Mouse (Mus musculus): ENCODE measurements around the gene Cntnap1. TPM values are rescaled to one million over a fixed set of nuclear protein-coding genes. Genes with fewer than 3 reads are reported as not detected.

Gene Cntnap1
- polyA plus RNA-seq, 1 experiment from 2014 or later: 0.44 TPM

GRCm38 (mm10) chr11:101167963-101168300, 2.4 kb upstream of the Cntnap1 start:
- 46% methylated on average over 8 of the region's 8 CpGs for whole genome bisulfite sequencing
- Histone ChIP-seq H3K27ac (no peak overlapping the region), H3K9me3 (no peaks in the 10 kb centered on the region), H3K4me3 (no peak overlapping the region), H3K27me3 (ENCODE audit: insufficient read depth, poor library complexity, severe bottlenecking) (peaks cover 76% of the 10 kb centered on the region), H3K4me1 (peaks cover 73% of the 10 kb centered on the region), H3K36me3 (peaks cover 37% of the 10 kb centered on the region)
- no peak for DNase-seq (ENCODE audit: low spot score)

- Histone ChIP-seq H3K4me1 (peaks cover 73% of the 10 kb centered on the region), H3K36me3 (peaks cover 32% of the 10 kb centered on the region), H3K9me3 (no peaks in the 10 kb centered on the region), H3K27me3 (ENCODE audit: insufficient read depth, poor library complexity, severe bottlenecking) (peaks cover 76% of the 10 kb centered on the region), H3K4me3 (no peak overlapping the region; the same call in 1 of the 2 replicates), H3K27ac (no peak overlapping the region)
- DNase-seq (ENCODE audit: low spot score): no peak
- WGBS: 71% methylated on average over 18 of the region's 18 CpGs
Observed at GRCm38 (mm10) chr11:101168301-101168980, 1.9 kb upstream of the Cntnap1 start.

- no peak for DNase-seq (ENCODE audit: low spot score)
- Histone ChIP-seq H3K9me3 (no peaks in the 10 kb centered on the region), H3K36me3 (peaks cover 23% of the 10 kb centered on the region), H3K27ac (peak overlapping the region; percentile 43; the same call in 1 of the 2 replicates), H3K4me3 (peak overlapping the region; percentile 76), H3K4me1 (peaks cover 73% of the 10 kb centered on the region), H3K27me3 (ENCODE audit: insufficient read depth, poor library complexity, severe bottlenecking) (peaks cover 75% of the 10 kb centered on the region)
- 15% methylated on average over 17 of the region's 17 CpGs for WGBS
Observed at GRCm38 (mm10) chr11:101169301-101170107, 819 bp upstream of the Cntnap1 start.

GRCm38 (mm10) chr11:101170811-101171610, 688 bp downstream of the Cntnap1 start, which contains the start of gene Plekhh3:
TSS of gene Plekhh3 (minus strand) at chr11:101171351.
- Histone ChIP-seq H3K27me3 (ENCODE audit: insufficient read depth, poor library complexity, severe bottlenecking) (peaks cover 75% of the 10 kb centered on the region), H3K4me3 (peak within 1 kb of the TSS; percentile 76), H3K9me3 (no peaks in the 10 kb centered on the region), H3K36me3 (peaks cover 23% of the 10 kb centered on the region), H3K4me1 (peaks cover 74% of the 10 kb centered on the region), H3K27ac (peak within 1 kb of the TSS; percentile 88)
- peak; percentile 99 for DNase-seq (ENCODE audit: low spot score)
- WGBS: under 1% methylated on average over 50 of the region's 50 CpGs

- WGBS: under 1% methylated on average over 31 of the region's 31 CpGs
- peaks cover 14% of the 10 kb centered on the region for H3K36me3 ChIP-seq
- H3K4me1 ChIP-seq: peaks cover 83% of the 10 kb centered on the region
- DNase-seq (ENCODE audit: low spot score): peak; percentile 86
- peak overlapping the region; percentile 88 for H3K27ac ChIP-seq
- no peaks in the 10 kb centered on the region for H3K9me3 ChIP-seq
- peaks cover 75% of the 10 kb centered on the region for H3K27me3 ChIP-seq (ENCODE audit: insufficient read depth, poor library complexity, severe bottlenecking)
- peak overlapping the region; percentile 76 for H3K4me3 ChIP-seq
Observed at GRCm38 (mm10) chr11:101171721-101172433, 1.6 kb downstream of the Cntnap1 start.

GRCm38 (mm10) chr11:101172434-101172815, 2.1 kb downstream of the Cntnap1 start:
- H3K4me1 ChIP-seq: peaks cover 88% of the 10 kb centered on the region
- peaks cover 75% of the 10 kb centered on the region for H3K27me3 ChIP-seq (ENCODE audit: insufficient read depth, poor library complexity, severe bottlenecking)
- no peak for DNase-seq (ENCODE audit: low spot score)
- no peaks in the 10 kb centered on the region for H3K9me3 ChIP-seq
- H3K27ac ChIP-seq: peak overlapping the region; percentile 88
- H3K36me3 ChIP-seq: peaks cover 9% of the 10 kb centered on the region; the same call in 1 of the 2 replicates
- 8% methylated on average over 5 of the region's 5 CpGs for WGBS
- H3K4me3 ChIP-seq: peak overlapping the region; percentile 76

- Histone ChIP-seq H3K27me3 (ENCODE audit: insufficient read depth, poor library complexity, severe bottlenecking) (peaks cover 75% of the 10 kb centered on the region), H3K27ac (0 out of 2 replicates have a peak overlapping the region, but pooled peaks have one; percentile 78), H3K36me3 (0 out of 2 replicates have a peak, but pooled peaks cover 2% of the 10 kb centered on the region), H3K4me3 (peak overlapping the region; percentile 51), H3K9me3 (no peaks in the 10 kb centered on the region), H3K4me1 (peaks cover 88% of the 10 kb centered on the region)
- DNase-seq (ENCODE audit: low spot score): no peak
- WGBS: 4% methylated on average over 11 of the region's 11 CpGs
Observed at GRCm38 (mm10) chr11:101173112-101173511, 2.8 kb downstream of the Cntnap1 start.

- H3K36me3 ChIP-seq: no peaks in the 10 kb centered on the region
- peak overlapping the region; percentile 51 for H3K4me3 ChIP-seq
- WGBS: 2% methylated on average over 61 of the region's 61 CpGs
- H3K9me3 ChIP-seq: no peaks in the 10 kb centered on the region
- H3K27me3 ChIP-seq (ENCODE audit: insufficient read depth, poor library complexity, severe bottlenecking): peaks cover 75% of the 10 kb centered on the region
- H3K4me1 ChIP-seq: peaks cover 88% of the 10 kb centered on the region
- peak overlapping the region; percentile 78 for H3K27ac ChIP-seq
- peak; percentile 92 for DNase-seq (ENCODE audit: low spot score)
Observed at GRCm38 (mm10) chr11:101173631-101174388, 3.5 kb downstream of the Cntnap1 start.

GRCm38 (mm10) chr11:101174389-101174745, 4.0 kb downstream of the Cntnap1 start:
- peak overlapping the region; percentile 78 for H3K27ac ChIP-seq
- no peaks in the 10 kb centered on the region for H3K36me3 ChIP-seq
- no peak for DNase-seq (ENCODE audit: low spot score)
- peaks cover 75% of the 10 kb centered on the region for H3K27me3 ChIP-seq (ENCODE audit: insufficient read depth, poor library complexity, severe bottlenecking)
- H3K9me3 ChIP-seq: no peaks in the 10 kb centered on the region
- peak overlapping the region; percentile 51 for H3K4me3 ChIP-seq
- peaks cover 82% of the 10 kb centered on the region for H3K4me1 ChIP-seq
- 34% methylated on average over 9 of the region's 9 CpGs for WGBS

GRCm38 (mm10) chr11:101174851-101175628, 4.7 kb downstream of the Cntnap1 start, which contains the start of gene Ccr10:
TSS of gene Ccr10 (minus strand) at chr11:101175443.
- peak within 1 kb of the TSS; percentile 78 for H3K27ac ChIP-seq
- H3K4me1 ChIP-seq: peaks cover 76% of the 10 kb centered on the region
- peak within 1 kb of the TSS; percentile 57 for H3K4me3 ChIP-seq
- peaks cover 72% of the 10 kb centered on the region for H3K27me3 ChIP-seq (ENCODE audit: insufficient read depth, poor library complexity, severe bottlenecking)
- 26% methylated on average over 14 of the region's 14 CpGs for WGBS
- no peaks in the 10 kb centered on the region for H3K36me3 ChIP-seq
- no peaks in the 10 kb centered on the region for H3K9me3 ChIP-seq
- DNase-seq (ENCODE audit: low spot score): no peak

- H3K4me3 ChIP-seq: peak overlapping the region; percentile 57
- DNase-seq (ENCODE audit: low spot score): no peak
- no peaks in the 10 kb centered on the region for H3K9me3 ChIP-seq
- 11% methylated on average over 11 of the region's 11 CpGs for WGBS
- peaks cover 68% of the 10 kb centered on the region for H3K27me3 ChIP-seq (ENCODE audit: insufficient read depth, poor library complexity, severe bottlenecking)
- peak overlapping the region; percentile 29; the same call in 1 of the 2 replicates for H3K27ac ChIP-seq
- no peaks in the 10 kb centered on the region for H3K36me3 ChIP-seq
- H3K4me1 ChIP-seq: peaks cover 69% of the 10 kb centered on the region
Observed at GRCm38 (mm10) chr11:101175636-101176116, 5.4 kb downstream of the Cntnap1 start.

Data from heart, embryonic 10.5 days (tissue).